Mouse (Mus musculus) heart, postnatal 36 days (tissue): ENCODE measurements around the gene Nmt2. TPM values are rescaled to one million over a fixed set of nuclear protein-coding genes. Genes with fewer than 3 reads are reported as not detected.

ENCODE experiments used
- DNase-seq, 2 experiments: peaks; one replicate each; pipeline ENCODE4 v3.0.0; 2021 to 2022
- intact Hi-C: fragments of 180-260 bp; cut with DNase I; formaldehyde crosslinking; loops from one replicate; pipeline ENCODE4 v1.15.1; 2025
- total RNA-seq, 2 experiments: library from RNA; stranded (reverse); gene quantifications; 2 replicates each; pipeline ENCODE4 v1.2.3; 2021

Nmt2 gene
- total RNA-seq: 10 to 100 TPM in 1 of 2 experiments, 1 to 10 TPM in 1; 9.1 to 10.7 TPM

DNA sequence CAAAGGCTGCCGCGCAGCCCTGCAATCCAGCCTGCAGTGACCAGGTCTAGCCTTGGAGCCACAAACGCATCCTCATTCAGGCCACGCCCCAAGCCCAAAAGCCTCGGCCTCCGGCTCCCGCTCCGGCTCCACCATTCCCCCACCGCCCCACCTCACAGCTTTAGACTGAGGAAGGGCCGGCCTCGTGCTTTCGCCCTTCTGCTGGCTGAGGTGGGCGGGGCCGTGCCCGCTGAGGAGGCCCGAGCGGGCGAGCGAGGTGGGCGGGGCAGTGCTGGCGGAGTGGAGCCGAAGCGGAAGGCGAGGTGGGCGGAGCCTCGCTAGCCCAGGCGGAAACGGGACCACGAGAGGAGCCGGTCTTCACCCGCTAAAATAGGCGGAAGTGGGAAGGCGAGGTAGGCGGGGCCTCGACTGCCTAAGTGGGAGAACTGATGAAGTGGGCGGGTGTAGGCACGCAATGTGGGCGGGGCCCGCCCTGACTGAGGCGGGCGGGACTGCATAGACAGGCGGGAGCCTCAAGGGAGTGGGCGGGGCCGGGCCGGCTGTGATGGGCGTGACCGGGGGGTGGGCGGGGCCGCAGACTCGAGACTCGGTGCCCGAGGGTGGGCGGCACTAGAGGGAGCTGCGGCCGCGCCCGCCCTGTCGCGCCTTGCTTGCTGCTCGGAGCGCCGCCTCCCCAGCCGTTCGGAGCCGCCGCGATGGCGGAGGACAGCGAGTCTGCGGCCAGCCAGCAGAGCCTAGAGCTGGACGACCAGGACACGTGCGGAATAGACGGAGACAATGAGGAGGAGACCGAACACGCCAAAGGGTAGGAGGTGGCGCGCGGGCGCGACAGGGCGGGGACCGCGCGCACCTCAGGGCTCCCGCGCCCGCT, at the start of gene Nmt2:
Nmt2 (plus strand) TSS at position 611 of the 871 bp plus-strand sequence.
- intact Hi-C loops: loop anchor here (2.0 to 5.0 kb wide), 4 partner anchors 47 to 192 kb away; partner anchors contain the start of genes Dclre1c and Meig1

GRCm38 (mm10) chr2:3239255-3239654, 44.8 kb upstream of the Nmt2 start:
- no peak for DNase-seq
- intact Hi-C loops: no loop called here

More for the DNA sequence above, at the start of gene Nmt2:
- peak; percentile 98 to 99 for DNase-seq

DNA sequence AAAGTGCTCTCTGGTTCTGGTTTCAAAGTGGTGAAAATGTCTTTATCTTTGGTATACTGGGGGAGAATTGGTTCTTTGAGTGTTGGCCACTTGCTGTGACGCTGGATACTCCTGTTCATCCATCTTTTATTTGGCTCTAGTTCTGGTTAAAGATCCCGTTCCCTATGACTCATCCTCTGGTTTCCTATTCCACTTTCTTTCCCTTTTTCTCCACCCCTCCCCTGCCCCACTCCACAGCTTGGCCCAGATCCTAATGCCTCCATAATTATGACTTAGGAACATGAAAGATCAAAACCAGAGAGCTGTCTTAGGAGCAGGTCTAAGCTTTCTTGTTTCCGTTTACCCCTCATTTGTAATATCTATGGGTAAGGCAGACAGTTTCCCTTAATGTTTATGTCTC, 39.8 kb upstream of the Nmt2 start:
- no peak for DNase-seq
- intact Hi-C loops: no loop called here

- DNase-seq: no peak
- intact Hi-C loops: no loop called here
Observed at GRCm38 (mm10) chr2:3251309-3251708, 32.7 kb upstream of the Nmt2 start.

GRCm38 (mm10) chr2:3266466-3266865, 17.5 kb upstream of the Nmt2 start:
- intact Hi-C loops: no loop called here
- DNase-seq: no peak

DNA sequence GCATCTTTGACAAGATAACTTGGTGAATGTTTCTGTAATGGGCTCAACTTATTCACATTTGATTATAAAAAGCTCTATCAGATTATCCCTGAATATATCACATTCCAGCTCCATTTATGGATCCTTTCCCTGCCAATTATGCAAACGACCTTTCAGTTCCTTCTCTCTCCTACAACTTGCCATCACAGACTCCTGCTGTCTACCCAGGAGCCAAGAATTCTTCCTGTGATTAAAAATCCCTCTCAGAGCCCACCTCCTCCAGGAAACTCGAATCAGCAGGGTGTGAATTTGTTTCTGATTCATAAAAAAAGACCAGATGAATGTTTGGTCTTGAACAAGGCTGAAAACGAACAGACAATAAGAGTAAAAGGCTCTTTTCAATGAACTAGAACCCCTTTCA, 16.1 kb upstream of the Nmt2 start:
- intact Hi-C loops: no loop called here
- DNase-seq: no peak

DNA sequence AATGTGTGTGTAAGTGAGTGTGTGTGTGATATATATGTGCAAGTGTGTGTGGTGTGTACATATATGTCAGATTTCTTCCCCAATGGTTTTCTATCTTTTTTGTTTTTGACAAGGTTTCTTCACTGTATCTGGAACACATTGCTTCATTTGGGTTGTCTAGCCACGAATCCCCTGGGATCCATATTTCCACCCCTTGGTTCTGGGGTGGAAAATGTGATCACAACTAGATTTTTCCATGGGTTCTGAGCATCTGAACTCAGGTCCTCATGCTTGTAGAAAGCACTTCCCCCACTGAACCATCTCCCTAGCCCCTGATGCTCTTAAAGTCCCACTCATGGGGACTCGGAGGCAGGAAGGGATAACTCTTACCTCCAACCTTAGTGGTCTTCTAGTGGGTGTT, 10.7 kb upstream of the Nmt2 start:
- DNase-seq: no peak
- intact Hi-C loops: no loop called here

DNA sequence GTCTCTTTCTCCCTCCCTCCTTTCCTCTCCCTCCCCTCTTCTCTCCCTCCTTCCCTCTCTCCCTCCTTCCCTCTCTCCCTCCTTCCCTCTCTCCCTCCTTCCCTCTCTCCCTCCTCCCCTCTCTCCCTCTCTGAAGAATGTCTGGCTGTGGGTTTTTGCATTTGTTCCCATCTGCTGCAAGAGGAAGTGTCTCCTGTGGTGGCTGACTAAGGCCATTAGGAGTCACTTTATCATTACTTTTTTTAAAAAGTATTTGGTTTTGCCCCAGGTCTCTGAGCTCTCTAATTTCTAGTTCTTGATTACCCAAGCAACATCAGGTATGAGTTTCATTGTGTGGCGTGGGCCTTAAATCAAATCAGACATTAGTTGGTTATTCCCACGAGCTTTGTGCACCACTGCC, 7.9 kb upstream of the Nmt2 start:
- intact Hi-C loops: no loop called here
- DNase-seq: no peak

- no peak for DNase-seq
- intact Hi-C loops: no loop called here
Observed at GRCm38 (mm10) chr2:3277502-3277901, 6.5 kb upstream of the Nmt2 start.

GRCm38 (mm10) chr2:3281311-3281710, 2.7 kb upstream of the Nmt2 start:
- intact Hi-C loops: loop anchor here (5.0 kb wide), 2 partner anchors 141 to 189 kb away; partner anchors contain the start of genes Dclre1c and Meig1
- DNase-seq: no peak

DNA sequence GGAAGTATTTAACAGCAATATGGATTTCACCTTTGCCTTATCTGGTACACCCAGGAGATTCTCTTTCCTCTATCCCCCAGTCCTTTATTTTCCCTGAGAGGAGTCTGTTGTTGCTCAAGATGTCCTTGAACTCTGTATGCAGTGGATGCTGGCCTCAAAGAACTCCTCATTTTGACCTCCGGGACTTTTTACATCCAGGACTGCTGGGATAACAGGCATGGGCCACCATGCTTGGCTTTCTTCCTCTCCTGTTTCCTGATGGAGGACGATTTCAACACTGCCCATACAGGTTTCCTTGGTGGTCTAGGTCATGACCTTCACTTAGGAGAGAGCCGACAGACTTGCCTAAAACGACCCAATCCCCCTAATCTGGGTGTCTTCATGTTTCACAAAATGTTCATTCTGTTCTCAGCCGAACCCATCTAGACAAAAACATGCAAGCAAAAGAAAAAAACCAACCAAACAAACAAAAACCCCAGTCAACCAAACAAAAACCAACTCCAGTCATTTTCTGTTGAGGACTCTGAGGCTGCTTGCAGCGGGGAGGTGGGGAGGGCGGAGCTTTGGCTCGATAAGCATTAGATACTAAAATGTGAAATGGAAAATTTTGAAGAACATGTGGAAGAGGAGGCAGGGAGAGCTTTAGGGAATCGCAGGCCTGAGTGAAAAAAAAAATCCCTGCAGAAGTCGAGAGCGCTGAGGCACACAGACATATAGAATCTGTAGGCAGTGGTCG, 978 bp upstream of the Nmt2 start:
- DNase-seq: no peak
- intact Hi-C loops: loop anchor here (2.0 to 5.0 kb wide), 3 partner anchors 139 to 191 kb away; partner anchors contain the start of genes Dclre1c and Meig1

DNA sequence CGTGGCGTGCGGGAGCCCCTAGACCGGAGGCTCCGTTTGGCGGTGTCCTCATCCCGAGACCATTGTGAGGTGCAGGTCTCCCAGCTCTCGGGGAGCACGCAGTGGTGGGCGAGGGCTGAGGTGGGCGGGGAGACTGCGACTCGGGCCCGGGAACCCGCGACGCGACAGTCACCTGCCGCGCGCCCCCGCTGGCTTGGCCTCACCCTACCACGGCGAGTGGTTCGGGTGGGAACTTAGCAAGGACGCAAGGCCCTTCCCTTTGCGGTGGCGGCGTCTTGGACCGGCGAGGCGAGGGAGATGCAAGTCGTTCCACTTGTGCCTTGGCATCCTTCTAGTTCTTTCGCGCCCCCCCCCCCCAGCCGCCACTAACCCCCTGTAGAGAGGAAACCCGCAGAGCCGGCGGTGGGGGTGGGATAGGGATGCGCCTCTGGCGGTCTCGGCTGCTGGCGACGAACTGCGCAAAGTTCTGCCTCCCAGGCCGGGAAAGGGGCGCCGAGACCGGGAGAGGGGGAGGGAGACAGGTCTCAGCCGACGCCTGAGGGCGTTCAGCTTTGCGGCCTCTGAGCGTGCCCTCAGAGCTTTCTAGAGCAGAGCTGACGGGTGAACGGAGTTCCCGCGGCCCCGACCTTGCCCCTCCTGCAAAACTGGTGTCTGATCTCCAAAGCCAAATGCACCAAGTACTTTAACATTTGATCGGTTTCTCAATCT, 615 bp downstream of the Nmt2 start:
- DNase-seq: peak in 1 of 2 experiments; percentile 61
- intact Hi-C loops: loop anchor here (2.0 to 5.0 kb wide), 3 partner anchors 46 to 192 kb away; partner anchors contain the start of genes Dclre1c and Meig1

GRCm38 (mm10) chr2:3285181-3285530, 1.1 kb downstream of the Nmt2 start:
- intact Hi-C loops: loop anchor here (2.0 kb wide), 1 partner anchor 46 kb away; no protein-coding TSS in a partner anchor
- DNase-seq: no peak

GRCm38 (mm10) chr2:3285709-3286108, 1.7 kb downstream of the Nmt2 start:
- intact Hi-C loops: loop anchor here (2.0 kb wide), 1 partner anchor 45 kb away; no protein-coding TSS in a partner anchor
- no peak for DNase-seq

GRCm38 (mm10) chr2:3286243-3286642, 2.2 kb downstream of the Nmt2 start:
- DNase-seq: no peak
- intact Hi-C loops: no loop called here

- intact Hi-C loops: no loop called here
- DNase-seq: no peak
Observed at GRCm38 (mm10) chr2:3289581-3289980, 5.6 kb downstream of the Nmt2 start.

DNA sequence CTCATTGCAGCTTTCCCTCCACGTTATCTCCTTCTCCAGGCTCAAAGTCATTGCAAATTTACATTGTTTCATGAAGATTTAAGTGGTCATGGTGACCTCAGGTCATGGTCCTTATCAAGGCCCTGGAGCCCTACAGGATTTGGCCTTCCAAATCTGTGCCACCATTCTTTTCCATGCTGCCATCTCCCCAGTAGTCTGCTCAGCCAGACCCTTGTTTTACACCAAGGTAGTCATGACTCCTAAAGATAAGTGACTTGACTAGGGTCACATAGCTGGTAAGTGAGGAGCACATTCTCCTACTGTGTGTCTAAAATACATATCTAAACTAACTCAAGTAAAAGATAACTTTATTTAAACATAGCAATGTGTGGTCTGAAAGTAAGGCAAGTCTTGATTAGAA, 8.2 kb downstream of the Nmt2 start:
- DNase-seq: no peak
- intact Hi-C loops: no loop called here

GRCm38 (mm10) chr2:3295826-3296225, 11.8 kb downstream of the Nmt2 start:
- no peak for DNase-seq
- intact Hi-C loops: no loop called here

- peak in 1 of 2 experiments; percentile 13 for DNase-seq
Observed at GRCm38 (mm10) chr2:3305426-3306025, 21.5 kb downstream of the Nmt2 start.

DNA sequence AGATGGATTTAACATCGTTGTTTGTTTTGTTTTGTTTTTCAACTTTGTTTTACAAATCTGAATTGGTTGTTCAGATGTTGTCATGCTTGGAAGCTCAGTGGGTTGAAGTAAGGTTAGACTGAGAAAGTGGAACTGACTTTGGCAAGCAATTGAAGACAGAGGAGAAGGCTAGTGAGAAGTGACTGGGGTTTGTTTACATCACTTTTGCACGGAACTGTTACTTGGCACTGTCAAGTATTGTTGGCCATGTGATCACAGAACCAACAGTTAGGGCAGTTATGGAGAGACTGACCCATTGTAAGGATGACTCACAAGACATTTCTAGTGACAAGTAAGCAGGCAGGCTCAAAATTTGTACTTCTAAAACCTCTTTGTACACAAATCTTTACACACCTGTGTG, 39.1 kb downstream of the Nmt2 start:
- no peak for DNase-seq
- intact Hi-C loops: no loop called here

More at GRCm38 (mm10) chr2:3305426-3306025, 21.5 kb downstream of the Nmt2 start:
- intact Hi-C loops: no loop called here
